Mouse (Mus musculus): ENCODE data around the gene Gm10230. TPM values are rescaled to one million over a fixed set of nuclear protein-coding genes. Genes with fewer than 3 reads are reported as not detected.
"Not testable (repeated sequence)": the region's sequence is repeated elsewhere in the genome, so short reads cannot be mapped to it uniquely, and the experiment has no call there.

The Gm10230 gene
- not detected in 2 replicates for polyA plus RNA-seq (2015; fragmentation: Nextera tagmentation; extraction: Ambion mirVana)

DNA sequence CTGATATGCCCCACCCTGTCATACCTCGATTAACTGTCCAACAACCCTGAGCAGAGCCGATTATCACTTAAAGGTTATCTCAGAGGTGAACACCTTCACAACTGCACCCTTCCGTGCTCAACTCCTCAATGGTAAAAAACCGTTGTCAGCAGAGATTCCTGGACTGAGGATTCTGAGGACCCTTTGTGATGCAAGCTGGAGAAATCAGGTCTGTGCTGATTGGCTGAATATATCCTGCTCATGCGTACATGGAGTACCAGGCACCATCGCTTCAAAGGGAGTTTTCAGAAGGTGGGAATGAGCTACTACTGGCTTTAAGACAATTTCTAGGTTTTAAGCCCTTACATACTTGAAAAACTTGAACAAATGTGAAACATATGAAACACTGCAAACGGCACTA is at the start of gene Gm10230:
Gene Gm10230, minus strand, starts transcription at position 101 of the 400 bp plus-strand sequence.
- not testable (repeated sequence) for H3K9me3 ChIP-seq (replicated peaks); H3K27ac ChIP-seq (replicated peaks); H3K4me2 ChIP-seq; H3K4me3 ChIP-seq (replicated peaks); H3K27me3 ChIP-seq; ATAC-seq (ENCODE audit: insufficient read depth); H3K4me1 ChIP-seq (replicated peaks); H3K36me3 ChIP-seq (replicated peaks); H3K9ac ChIP-seq
- whole genome bisulfite sequencing (ENCODE audit: insufficient replicate concordance) = no CpG with 5 or more reads among the region's 7 CpGs

Small RNAs within 50 kb of the gene (microRNA-seq; reads per million reads assigned to microRNA genes)
- gene Gm44452 = not detected
